Mouse (Mus musculus) lung, embryonic 14.5 days (tissue): ENCODE measurements at regions not wholly inside any gene's neighbourhood (a gene's known extent, or its start where the extent isn't known, plus 50 kb on each side); places are given as distances from the start of the nearest gene placed in this dataset.

Experiments used
- ATAC-seq: fragments of 200-750 bp; cut with Nextera tagmentation; 2 replicates; pipeline ENCODE4 v1.8.0; 2017; ENCODE audit warnings: mild to moderate bottlenecking, moderate TSS enrichment, moderate library complexity; ENCODE audit not compliant: insufficient read depth
- DNase-seq: peaks from one replicate; pipeline ENCODE4 v3.0.0-alpha.2; 2015
- H3K27ac ChIP-seq: fragments of 300-500 bp; sonication (generic); 2 replicates; pipeline ENCODE4 v1.5.1; 2014; ENCODE audit warnings: low read depth, mild to moderate bottlenecking, moderate library complexity
- H3K27me3 ChIP-seq: fragments of 300-500 bp; sonication (generic); 2 replicates; pipeline ENCODE4 v1.6.1; 2014; ENCODE audit warnings: low read length, control low read depth; ENCODE audit not compliant: insufficient read depth
- H3K36me3 ChIP-seq: fragments of 300-500 bp; sonication (generic); 2 replicates; pipeline ENCODE4 v1.6.1; 2014; ENCODE audit warnings: control low read depth; ENCODE audit not compliant: insufficient read depth
- H3K4me1 ChIP-seq: fragments of 300-500 bp; sonication (generic); 2 replicates; pipeline ENCODE4 v1.6.1; 2014; ENCODE audit warnings: antibody characterized with exemption, control low read depth; ENCODE audit not compliant: insufficient read depth
- H3K4me2 ChIP-seq: fragments of 300-500 bp; sonication (generic); 2 replicates; pipeline ENCODE4 v1.6.1; 2014; ENCODE audit warnings: mild to moderate bottlenecking
- H3K4me3 ChIP-seq: fragments of 300-500 bp; sonication (generic); 2 replicates; pipeline ENCODE4 v1.5.1; 2014; ENCODE audit warnings: low read depth, low read length
- H3K9ac ChIP-seq: fragments of 300-500 bp; sonication (generic); 2 replicates; pipeline ENCODE4 v1.6.1; 2014
- H3K9me3 ChIP-seq: fragments of 300-500 bp; sonication (generic); 2 replicates; pipeline ENCODE4 v1.6.1; 2016; ENCODE audit warnings: low read depth, low read length, control low read depth
- CTCF ChIP-seq: IDR thresholded peaks from 2 replicates; pipeline ENCODE4 v1.5.1; 2016; ENCODE audit warnings: antibody characterized with exemption, low read depth
- WGBS: fragments of 180-500 bp; shearing (Covaris S2); extraction: QIAGEN DNeasy Blood & Tissue Kit; methylation state at CpG from one replicate; pipeline ENCODE4 v1.1.7; 2014; 5-methylcytosine and 5-hydroxymethylcytosine counted together

GRCm38 (mm10) chr7:113060991-113061390, 107.2 kb downstream of the Rassf10 start:
- H3K36me3 ChIP-seq = no peaks in the 10 kb centered on the region
- H3K9me3 ChIP-seq = no peaks in the 10 kb centered on the region
- no peak for ATAC-seq
- H3K27ac ChIP-seq = no peak overlapping the region
- H3K4me1 ChIP-seq = peaks cover 18% of the 10 kb centered on the region
- no peak overlapping the region for H3K4me3 ChIP-seq
- no peak overlapping the region for H3K9ac ChIP-seq
- no peaks in the 10 kb centered on the region for H3K27me3 ChIP-seq
- 75% methylated on average over 7 of the region's 7 CpGs for WGBS
- no peak for DNase-seq
- TF ChIP-seq CTCF = no peak
- no peak overlapping the region for H3K4me2 ChIP-seq

GRCm38 (mm10) chr7:113066536-113066935, 112.8 kb downstream of the Rassf10 start:
- no peak overlapping the region for H3K4me3 ChIP-seq
- no peak overlapping the region for H3K27ac ChIP-seq
- no peak for DNase-seq
- no peaks in the 10 kb centered on the region for H3K4me1 ChIP-seq
- H3K9me3 ChIP-seq = no peaks in the 10 kb centered on the region
- H3K4me2 ChIP-seq = no peak overlapping the region
- H3K36me3 ChIP-seq = no peaks in the 10 kb centered on the region
- no peak overlapping the region for H3K9ac ChIP-seq
- H3K27me3 ChIP-seq = no peaks in the 10 kb centered on the region
- no peak for ATAC-seq
- TF ChIP-seq CTCF = no peak
- WGBS = 56% methylated on average over 12 of the region's 12 CpGs

GRCm38 (mm10) chr7:113068296-113068695, 114.5 kb downstream of the Rassf10 start:
- ATAC-seq = no peak
- Histone ChIP-seq H3K9me3 (no peaks in the 10 kb centered on the region), H3K4me3 (no peak overlapping the region), H3K36me3 (no peaks in the 10 kb centered on the region), H3K27me3 (no peaks in the 10 kb centered on the region), H3K4me1 (no peaks in the 10 kb centered on the region), H3K9ac (no peak overlapping the region), H3K4me2 (no peak overlapping the region), H3K27ac (no peak overlapping the region)
- TF ChIP-seq CTCF = no peak
- DNase-seq = no peak
- 96% methylated on average over 6 of the region's 6 CpGs for WGBS

- H3K4me1 ChIP-seq = no peaks in the 10 kb centered on the region
- H3K4me2 ChIP-seq = no peak overlapping the region
- 51% methylated on average over 4 of the region's 4 CpGs for WGBS
- no peaks in the 10 kb centered on the region for H3K36me3 ChIP-seq
- ATAC-seq (no peak), DNase-seq (no peak)
- no peak for TF ChIP-seq CTCF
- no peak overlapping the region for H3K27ac ChIP-seq
- H3K9me3 ChIP-seq = no peaks in the 10 kb centered on the region
- H3K4me3 ChIP-seq = no peak overlapping the region
- no peak overlapping the region for H3K9ac ChIP-seq
- no peaks in the 10 kb centered on the region for H3K27me3 ChIP-seq
Observed at GRCm38 (mm10) chr7:113069336-113069924, 115.7 kb downstream of the Rassf10 start.

GRCm38 (mm10) chr7:113071418-113071817, 117.7 kb downstream of the Rassf10 start:
- ATAC-seq = no peak
- DNase-seq = no peak
- no peaks in the 10 kb centered on the region for H3K27me3 ChIP-seq
- no peak overlapping the region for H3K4me2 ChIP-seq
- no peaks in the 10 kb centered on the region for H3K9me3 ChIP-seq
- TF ChIP-seq CTCF = no peak
- H3K4me1 ChIP-seq = no peaks in the 10 kb centered on the region
- WGBS = 55% methylated on average over 1 of the region's 1 CpGs
- H3K36me3 ChIP-seq = no peaks in the 10 kb centered on the region
- no peak overlapping the region for H3K27ac ChIP-seq
- no peak overlapping the region for H3K9ac ChIP-seq
- H3K4me3 ChIP-seq = no peak overlapping the region

- no peaks in the 10 kb centered on the region for H3K9me3 ChIP-seq
- H3K4me2 ChIP-seq = no peak overlapping the region
- TF ChIP-seq CTCF = no peak
- ATAC-seq (no peak), DNase-seq (no peak)
- H3K27me3 ChIP-seq = no peaks in the 10 kb centered on the region
- no peaks in the 10 kb centered on the region for H3K36me3 ChIP-seq
- 50% methylated on average over 6 of the region's 6 CpGs for WGBS
- no peak overlapping the region for H3K9ac ChIP-seq
- H3K4me3 ChIP-seq = no peak overlapping the region
- H3K4me1 ChIP-seq = no peaks in the 10 kb centered on the region
- H3K27ac ChIP-seq = no peak overlapping the region
Observed at GRCm38 (mm10) chr7:113073781-113074180, 120.0 kb downstream of the Rassf10 start.

- Histone ChIP-seq H3K9ac (no peak overlapping the region), H3K4me2 (no peak overlapping the region), H3K27me3 (no peaks in the 10 kb centered on the region), H3K27ac (no peak overlapping the region), H3K4me1 (no peaks in the 10 kb centered on the region), H3K9me3 (no peaks in the 10 kb centered on the region), H3K36me3 (no peaks in the 10 kb centered on the region), H3K4me3 (no peak overlapping the region)
- no peak for TF ChIP-seq CTCF
- WGBS = 48% methylated on average over 6 of the region's 6 CpGs
- DNase-seq (no peak), ATAC-seq (no peak)
Observed at GRCm38 (mm10) chr7:113075371-113075770, 121.6 kb downstream of the Rassf10 start.

- no peak for TF ChIP-seq CTCF
- H3K36me3 ChIP-seq = no peaks in the 10 kb centered on the region
- no peaks in the 10 kb centered on the region for H3K9me3 ChIP-seq
- no peak overlapping the region for H3K4me3 ChIP-seq
- no peak overlapping the region for H3K27ac ChIP-seq
- DNase-seq = no peak
- no peak for ATAC-seq
- no peak overlapping the region for H3K4me2 ChIP-seq
- H3K27me3 ChIP-seq = no peaks in the 10 kb centered on the region
- H3K4me1 ChIP-seq = no peaks in the 10 kb centered on the region
- 75% methylated on average over 7 of the region's 7 CpGs for WGBS
- no peak overlapping the region for H3K9ac ChIP-seq
Observed at GRCm38 (mm10) chr7:113076243-113076642, 122.5 kb downstream of the Rassf10 start.
